ENCODE assay signal across 21 mouse cellular contexts in the genomic region with DNA sequence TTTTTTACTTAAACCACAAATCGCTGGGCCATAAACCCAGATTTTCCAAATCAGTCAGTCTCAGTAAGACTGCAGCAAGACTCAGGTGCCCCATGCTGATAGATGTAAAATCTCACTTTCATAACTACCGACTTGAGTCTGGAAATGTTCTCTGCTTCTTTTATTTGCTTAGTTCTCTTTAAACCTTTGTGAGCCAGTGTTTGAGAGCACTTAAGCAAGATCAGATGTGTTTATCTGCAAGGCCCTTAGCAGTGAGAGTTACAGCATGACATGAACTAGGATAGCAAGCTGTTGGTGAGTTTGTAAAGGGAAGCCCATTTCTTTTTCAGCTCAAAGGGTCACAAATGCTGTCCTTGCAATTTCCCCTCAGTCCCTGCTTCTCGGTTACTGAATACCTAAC. TPM values are rescaled to one million over a fixed set of nuclear protein-coding genes. Genes with fewer than 3 reads are reported as not detected.
"Had no signal": no experiment of that assay in that cellular context is flagged by ENCODE, and none has a peak within 500 bp of the region (broad histone marks: within the 10 kb centered on the region; RNA-seq: fewer than 3 reads in every experiment).

No protein-coding gene starts in this region.

- H3K9me3 ChIP-seq: intestine, embryonic 15.5 days; liver, embryonic 15.5 days; midbrain, embryonic 12.5 days; midbrain, embryonic 15.5 days; neural tube, embryonic 12.5 days; neural tube, embryonic 15.5 days; stomach, embryonic 15.5 days had no signal

- H3K27me3 ChIP-seq: intestine, embryonic 15.5 days; liver, embryonic 15.5 days; midbrain, embryonic 12.5 days; midbrain, embryonic 15.5 days; neural tube, embryonic 12.5 days; neural tube, embryonic 15.5 days; stomach, embryonic 15.5 days had no signal

- DNase-seq: kidney, adult 11 months; kidney, adult 8-10 months; kidney, postnatal 14 days; kidney, postnatal 4 days; right cerebral cortex, adult 18-20 months; right cerebral cortex, postnatal 14 days; spleen, adult 18-20 months; thymus, postnatal 25 days had no signal

- H3K36me3 ChIP-seq: intestine, embryonic 15.5 days; liver, embryonic 15.5 days; midbrain, embryonic 12.5 days; midbrain, embryonic 15.5 days; neural tube, embryonic 12.5 days; neural tube, embryonic 15.5 days; stomach, embryonic 15.5 days had no signal

- H3K9ac ChIP-seq: intestine, embryonic 15.5 days; liver, embryonic 15.5 days; midbrain, embryonic 12.5 days; midbrain, embryonic 15.5 days; neural tube, embryonic 12.5 days; neural tube, embryonic 15.5 days; stomach, embryonic 15.5 days had no signal

- H3K4me3 ChIP-seq: intestine, embryonic 15.5 days; liver, embryonic 15.5 days; midbrain, embryonic 12.5 days; midbrain, embryonic 15.5 days; neural tube, embryonic 12.5 days; neural tube, embryonic 15.5 days; stomach, embryonic 15.5 days had no signal

- ATAC-seq: midbrain, embryonic 15.5 days had no signal

- H3K27ac ChIP-seq: liver, embryonic 15.5 days; macrophage; midbrain, embryonic 12.5 days; midbrain, embryonic 15.5 days; neural tube, embryonic 12.5 days; neural tube, embryonic 15.5 days; stomach, embryonic 15.5 days had no signal

- H3K4me2 ChIP-seq: intestine, embryonic 15.5 days; liver, embryonic 15.5 days; midbrain, embryonic 12.5 days; midbrain, embryonic 15.5 days; neural tube, embryonic 12.5 days; neural tube, embryonic 15.5 days; stomach, embryonic 15.5 days had no signal

RNA-seq across cellular contexts. Expression of gene Hist2h3c1, which starts 10.7 kb away (rescaled TPM):
- total RNA-seq: layer of hippocampus, adult 18-20 months; layer of hippocampus, postnatal 14 days; left cerebral cortex, postnatal 25 days; liver, adult 2 months had no signal
- polyA plus RNA-seq: limb, embryonic 11.5 days; liver, adult 2 months; midbrain, embryonic 15.5 days had no signal

RNA-seq across cellular contexts. Expression of gene Hist2h3b, which starts 11.3 kb away (rescaled TPM):
- polyA plus RNA-seq: macrophage had no signal

RNA-seq across cellular contexts. Expression of gene Hist2h2bb, which starts 12.4 kb away (rescaled TPM):
- polyA plus RNA-seq: liver, adult 2 months; macrophage had no signal
